Mouse (Mus musculus): ENCODE data around the gene Dll4.

- TF ChIP-seq CTCF (IDR thresholded peaks at IDR 0.05) (no peak), EP300 (IDR thresholded peaks at IDR 0.05) (no peak)
Measured at GRCm38 (mm10) chr2:119344537-119345138, 19.1 kb downstream of the Dll4 start.

Measured in lung, postnatal 0 days (tissue).